Mouse (Mus musculus): ENCODE measurements at regions not wholly inside any gene's neighbourhood (a gene's known extent, or its start where the extent isn't known, plus 50 kb on each side); places are given as distances from the start of the nearest gene placed in this dataset.

- Histone ChIP-seq H3K4me1 (ENCODE audit: control insufficient read depth, insufficient read depth, low read length) (peaks cover 14% of the 10 kb centered on the region), H3K27ac (ENCODE audit: control insufficient read depth, insufficient read depth, low read depth, low read length) (no peak overlapping the region), H3K36me3 (ENCODE audit: control insufficient read depth, insufficient read depth, low read length) (no peaks in the 10 kb centered on the region), H3K4me3 (ENCODE audit: control insufficient read depth, low read depth, low read length) (peak overlapping the region; percentile 82; the same call in 1 of the 2 replicates), H3K27me3 (ENCODE audit: control insufficient read depth, insufficient read depth, low read length) (no peaks in the 10 kb centered on the region)
- no peak for TF ChIP-seq POLR2A (IDR thresholded peaks at IDR 0.05; ENCODE audit: control insufficient read depth, low read depth, low read length)
- no peak for TF ChIP-seq CTCF (IDR thresholded peaks at IDR 0.05; ENCODE audit: control insufficient read depth, insufficient read depth, insufficient replicate concordance, low read depth, low read length)
Observed at GRCm38 (mm10) chr14:33812266-33812665, 111.1 kb upstream of the Gdf10 start.

- H3K36me3 ChIP-seq (ENCODE audit: control insufficient read depth, insufficient read depth, low read length): no peaks in the 10 kb centered on the region
- TF ChIP-seq CTCF (IDR thresholded peaks at IDR 0.05; ENCODE audit: control insufficient read depth, insufficient read depth, insufficient replicate concordance, low read depth, low read length): no peak
- TF ChIP-seq POLR2A (IDR thresholded peaks at IDR 0.05; ENCODE audit: control insufficient read depth, low read depth, low read length): no peak
- H3K4me1 ChIP-seq (ENCODE audit: control insufficient read depth, insufficient read depth, low read length): peaks cover 14% of the 10 kb centered on the region
- no peak overlapping the region for H3K4me3 ChIP-seq (ENCODE audit: control insufficient read depth, low read depth, low read length)
- H3K27ac ChIP-seq (ENCODE audit: control insufficient read depth, insufficient read depth, low read depth, low read length): no peak overlapping the region
- no peaks in the 10 kb centered on the region for H3K27me3 ChIP-seq (ENCODE audit: control insufficient read depth, insufficient read depth, low read length)
Observed at GRCm38 (mm10) chr14:33812772-33813171, 110.6 kb upstream of the Gdf10 start.

- no peaks in the 10 kb centered on the region for H3K27me3 ChIP-seq (ENCODE audit: control insufficient read depth, insufficient read depth, low read length)
- H3K4me1 ChIP-seq (ENCODE audit: control insufficient read depth, insufficient read depth, low read length): peaks cover 12% of the 10 kb centered on the region
- no peak for TF ChIP-seq POLR2A (IDR thresholded peaks at IDR 0.05; ENCODE audit: control insufficient read depth, low read depth, low read length)
Observed at GRCm38 (mm10) chr14:33813274-33813673, 110.1 kb upstream of the Gdf10 start.

GRCm38 (mm10) chr14:33814107-33814506, 109.3 kb upstream of the Gdf10 start:
- peaks cover 5% of the 10 kb centered on the region for H3K4me1 ChIP-seq (ENCODE audit: control insufficient read depth, insufficient read depth, low read length)
- no peak overlapping the region for H3K27ac ChIP-seq (ENCODE audit: control insufficient read depth, insufficient read depth, low read depth, low read length)
- H3K27me3 ChIP-seq (ENCODE audit: control insufficient read depth, insufficient read depth, low read length): no peaks in the 10 kb centered on the region
- no peaks in the 10 kb centered on the region for H3K36me3 ChIP-seq (ENCODE audit: control insufficient read depth, insufficient read depth, low read length)
- TF ChIP-seq CTCF (IDR thresholded peaks at IDR 0.05; ENCODE audit: control insufficient read depth, insufficient read depth, insufficient replicate concordance, low read depth, low read length) (no peak), POLR2A (IDR thresholded peaks at IDR 0.05; ENCODE audit: control insufficient read depth, low read depth, low read length) (no peak)
- no peak overlapping the region for H3K4me3 ChIP-seq (ENCODE audit: control insufficient read depth, low read depth, low read length)

More at GRCm38 (mm10) chr14:33813274-33813673, 110.1 kb upstream of the Gdf10 start:
- Histone ChIP-seq H3K27ac (ENCODE audit: control insufficient read depth, insufficient read depth, low read depth, low read length) (no peak overlapping the region), H3K4me3 (ENCODE audit: control insufficient read depth, low read depth, low read length) (no peak overlapping the region), H3K36me3 (ENCODE audit: control insufficient read depth, insufficient read depth, low read length) (no peaks in the 10 kb centered on the region)

GRCm38 (mm10) chr14:33814599-33814998, 108.8 kb upstream of the Gdf10 start:
- no peaks in the 10 kb centered on the region for H3K36me3 ChIP-seq (ENCODE audit: control insufficient read depth, insufficient read depth, low read length)

GRCm38 (mm10) chr14:33820541-33821260, 102.7 kb upstream of the Gdf10 start:
- Histone ChIP-seq H3K27me3 (ENCODE audit: control insufficient read depth, insufficient read depth, low read length) (no peaks in the 10 kb centered on the region), H3K4me1 (ENCODE audit: control insufficient read depth, insufficient read depth, low read length) (no peaks in the 10 kb centered on the region), H3K27ac (ENCODE audit: control insufficient read depth, insufficient read depth, low read depth, low read length) (no peak overlapping the region), H3K4me3 (ENCODE audit: control insufficient read depth, low read depth, low read length) (no peak overlapping the region), H3K36me3 (ENCODE audit: control insufficient read depth, insufficient read depth, low read length) (no peaks in the 10 kb centered on the region)
- TF ChIP-seq CTCF (IDR thresholded peaks at IDR 0.05; ENCODE audit: control insufficient read depth, insufficient read depth, insufficient replicate concordance, low read depth, low read length) (no peak), POLR2A (IDR thresholded peaks at IDR 0.05; ENCODE audit: control insufficient read depth, low read depth, low read length) (no peak)

More at GRCm38 (mm10) chr14:33814599-33814998, 108.8 kb upstream of the Gdf10 start:
- Histone ChIP-seq H3K4me3 (ENCODE audit: control insufficient read depth, low read depth, low read length) (no peak overlapping the region), H3K27ac (ENCODE audit: control insufficient read depth, insufficient read depth, low read depth, low read length) (no peak overlapping the region), H3K4me1 (ENCODE audit: control insufficient read depth, insufficient read depth, low read length) (peaks cover 5% of the 10 kb centered on the region), H3K27me3 (ENCODE audit: control insufficient read depth, insufficient read depth, low read length) (no peaks in the 10 kb centered on the region)
- TF ChIP-seq POLR2A (IDR thresholded peaks at IDR 0.05; ENCODE audit: control insufficient read depth, low read depth, low read length) (no peak), CTCF (IDR thresholded peaks at IDR 0.05; ENCODE audit: control insufficient read depth, insufficient read depth, insufficient replicate concordance, low read depth, low read length) (no peak)

- Histone ChIP-seq H3K36me3 (ENCODE audit: control insufficient read depth, insufficient read depth, low read length) (no peaks in the 10 kb centered on the region), H3K4me1 (ENCODE audit: control insufficient read depth, insufficient read depth, low read length) (no peaks in the 10 kb centered on the region)
- TF ChIP-seq POLR2A (IDR thresholded peaks at IDR 0.05; ENCODE audit: control insufficient read depth, low read depth, low read length) (no peak), CTCF (IDR thresholded peaks at IDR 0.05; ENCODE audit: control insufficient read depth, insufficient read depth, insufficient replicate concordance, low read depth, low read length) (no peak)
Observed at GRCm38 (mm10) chr14:33821436-33821835, 102.0 kb upstream of the Gdf10 start.

More at GRCm38 (mm10) chr14:33821436-33821835, 102.0 kb upstream of the Gdf10 start:
- Histone ChIP-seq H3K27me3 (ENCODE audit: control insufficient read depth, insufficient read depth, low read length) (no peaks in the 10 kb centered on the region), H3K27ac (ENCODE audit: control insufficient read depth, insufficient read depth, low read depth, low read length) (no peak overlapping the region), H3K4me3 (ENCODE audit: control insufficient read depth, low read depth, low read length) (no peak overlapping the region)

Data from testis, adult 2 months (tissue).